Mouse (Mus musculus): Measurements from ENCODE around the gene Ints3. TPM values are rescaled to one million over a fixed set of nuclear protein-coding genes. Genes with fewer than 3 reads are reported as not detected.
"Not testable (repeated sequence)": the region's sequence is repeated elsewhere in the genome, so short reads cannot be mapped to it uniquely, and the experiment has no call there.

Gene Ints3
- polyA plus RNA-seq, 1 experiment from 2014 or later: 53.5 TPM

GRCm38 (mm10) chr3:90361476-90361875, 71.9 kb downstream of the Ints3 start:
- DNase-seq (ENCODE audit: low spot score): no peak
- Histone ChIP-seq H3K4me1 (no peaks in the 10 kb centered on the region), H3K36me3 (peaks cover 67% of the 10 kb centered on the region), H3K9me3 (replicated peaks) (no peaks in the 10 kb centered on the region), H3K27ac (no peak overlapping the region), H3K27me3 (ENCODE audit: low read depth, poor library complexity, severe bottlenecking) (no peaks in the 10 kb centered on the region), H3K4me3 (no peak overlapping the region)
- 87% methylated on average over 4 of the region's 4 CpGs for WGBS

GRCm38 (mm10) chr3:90359230-90359629, 74.2 kb downstream of the Ints3 start:
- H3K4me3 ChIP-seq: no peak overlapping the region
- DNase-seq (ENCODE audit: low spot score): no peak
- H3K4me1 ChIP-seq: no peaks in the 10 kb centered on the region
- H3K27ac ChIP-seq: no peak overlapping the region
- no peaks in the 10 kb centered on the region for H3K9me3 ChIP-seq (replicated peaks)
- H3K27me3 ChIP-seq (ENCODE audit: low read depth, poor library complexity, severe bottlenecking): no peaks in the 10 kb centered on the region
- peaks cover 89% of the 10 kb centered on the region for H3K36me3 ChIP-seq
- 93% methylated on average over 1 of the region's 1 CpGs for WGBS

- no peaks in the 10 kb centered on the region for H3K27me3 ChIP-seq (ENCODE audit: low read depth, poor library complexity, severe bottlenecking)
- H3K9me3 ChIP-seq (replicated peaks): no peaks in the 10 kb centered on the region
- no peak overlapping the region for H3K27ac ChIP-seq
- DNase-seq (ENCODE audit: low spot score): no peak
- H3K4me1 ChIP-seq: no peaks in the 10 kb centered on the region
- no peak overlapping the region for H3K4me3 ChIP-seq
- WGBS: 93% methylated on average over 7 of the region's 7 CpGs
- H3K36me3 ChIP-seq: peaks cover 94% of the 10 kb centered on the region
These were observed 75.5 kb downstream of the Ints3 start for GRCm38 (mm10) chr3:90357959-90358358.

- Histone ChIP-seq H3K4me1 (no peaks in the 10 kb centered on the region), H3K4me3 (no peak overlapping the region), H3K27me3 (ENCODE audit: low read depth, poor library complexity, severe bottlenecking) (no peaks in the 10 kb centered on the region), H3K36me3 (peaks cover 83% of the 10 kb centered on the region), H3K9me3 (replicated peaks) (no peaks in the 10 kb centered on the region), H3K27ac (no peak overlapping the region)
- WGBS: 94% methylated on average over 4 of the region's 4 CpGs
- no peak for DNase-seq (ENCODE audit: low spot score)
These were observed 85.6 kb downstream of the Ints3 start for GRCm38 (mm10) chr3:90347847-90348246.

GRCm38 (mm10) chr3:90342853-90343252, 90.6 kb downstream of the Ints3 start:
- H3K27me3 ChIP-seq (ENCODE audit: low read depth, poor library complexity, severe bottlenecking); H3K9me3 ChIP-seq (replicated peaks); H3K27ac ChIP-seq; H3K4me3 ChIP-seq; DNase-seq (ENCODE audit: low spot score); H3K4me1 ChIP-seq: not testable (repeated sequence)
- peaks cover 58% of the 10 kb centered on the region for H3K36me3 ChIP-seq
- WGBS: 58% methylated on average over 2 of the region's 2 CpGs

Other genes with a start within 250 kb of the Ints3 start
- 1,143 and 1,168 TPM in 2 replicates for gene Rps27, start 220.0 kb downstream of the Ints3 start, polyA plus RNA-seq (2016; fragmentation: Nextera tagmentation; extraction: Ambion mirVana)
- 23.8 and 25.6 TPM in 2 replicates for gene Rab13, start 219.9 kb downstream of the Ints3 start, polyA plus RNA-seq (2016; fragmentation: Nextera tagmentation; extraction: Ambion mirVana)
- 71.4 and 73.5 TPM in 2 replicates for gene Jtb, start 202.0 kb downstream of the Ints3 start, polyA plus RNA-seq (2016; fragmentation: Nextera tagmentation; extraction: Ambion mirVana)
- gene Creb3l4, start 190.1 kb downstream of the Ints3 start, polyA plus RNA-seq (2016; fragmentation: Nextera tagmentation; extraction: Ambion mirVana): 4.0 and 8.9 TPM in 2 replicates
- 55.6 and 60.1 TPM in 2 replicates for gene Slc39a1, start 185.4 kb downstream of the Ints3 start, polyA plus RNA-seq (2016; fragmentation: Nextera tagmentation; extraction: Ambion mirVana)
- gene Crtc2, start 179.5 kb downstream of the Ints3 start, polyA plus RNA-seq (2016; fragmentation: Nextera tagmentation; extraction: Ambion mirVana): 26.5 and 31.6 TPM in 2 replicates
- gene Dennd4b, start 168.4 kb downstream of the Ints3 start, polyA plus RNA-seq (2016; fragmentation: Nextera tagmentation; extraction: Ambion mirVana): 3.4 and 5.1 TPM in 2 replicates
- 14.3 and 15.6 TPM in 2 replicates for gene Gatad2b, start 140.4 kb downstream of the Ints3 start, polyA plus RNA-seq (2016; fragmentation: Nextera tagmentation; extraction: Ambion mirVana)
- 37.4 and 41.9 TPM in 2 replicates for gene Slc27a3, start 43.7 kb downstream of the Ints3 start, polyA plus RNA-seq (2016; fragmentation: Nextera tagmentation; extraction: Ambion mirVana)
- 3.5 and 4.7 TPM in 2 replicates for gene Npr1, start 32.2 kb upstream of the Ints3 start, polyA plus RNA-seq (2016; fragmentation: Nextera tagmentation; extraction: Ambion mirVana)
- gene Ilf2, start 42.5 kb upstream of the Ints3 start, polyA plus RNA-seq (2016; fragmentation: Nextera tagmentation; extraction: Ambion mirVana): 374 and 379 TPM in 2 replicates
- 49.1 and 60.3 TPM in 2 replicates for gene Snapin, start 57.4 kb upstream of the Ints3 start, polyA plus RNA-seq (2016; fragmentation: Nextera tagmentation; extraction: Ambion mirVana)
- gene Chtop, start 75.9 kb upstream of the Ints3 start, polyA plus RNA-seq (2016; fragmentation: Nextera tagmentation; extraction: Ambion mirVana): 175 and 194 TPM in 2 replicates
- 4.6 and 5.3 TPM in 2 replicates for gene S100a1, start 80.8 kb upstream of the Ints3 start, polyA plus RNA-seq (2016; fragmentation: Nextera tagmentation; extraction: Ambion mirVana)
- gene S100a13, start 80.8 kb upstream of the Ints3 start, polyA plus RNA-seq (2016; fragmentation: Nextera tagmentation; extraction: Ambion mirVana): 8.5 and 10.3 TPM in 2 replicates
- 0.30 TPM in 1 of 2 replicates, not detected in the other for gene S100a14, start 93.2 kb upstream of the Ints3 start, polyA plus RNA-seq (2016; fragmentation: Nextera tagmentation; extraction: Ambion mirVana)
- 40.1 and 40.8 TPM in 2 replicates for gene S100a16, start 103.6 kb upstream of the Ints3 start, polyA plus RNA-seq (2016; fragmentation: Nextera tagmentation; extraction: Ambion mirVana)
- 0.98 TPM in 1 of 2 replicates, not detected in the other for gene S100a3, start 127.0 kb upstream of the Ints3 start, polyA plus RNA-seq (2016; fragmentation: Nextera tagmentation; extraction: Ambion mirVana)
- not detected in 2 replicates for gene S100a2, start 156.6 kb upstream of the Ints3 start, polyA plus RNA-seq (2016; fragmentation: Nextera tagmentation; extraction: Ambion mirVana)
- gene Gm42674, start 168.3 kb upstream of the Ints3 start, polyA plus RNA-seq (2016; fragmentation: Nextera tagmentation; extraction: Ambion mirVana): not detected in 2 replicates
- gene S100a4, start 170.1 kb upstream of the Ints3 start, polyA plus RNA-seq (2016; fragmentation: Nextera tagmentation; extraction: Ambion mirVana): 0.34 and 0.64 TPM in 2 replicates
- not detected in 2 replicates for gene S100a5, start 174.9 kb upstream of the Ints3 start, polyA plus RNA-seq (2016; fragmentation: Nextera tagmentation; extraction: Ambion mirVana)
- 11.4 and 11.6 TPM in 2 replicates for gene S100a6, start 179.3 kb upstream of the Ints3 start, polyA plus RNA-seq (2016; fragmentation: Nextera tagmentation; extraction: Ambion mirVana)
- gene S100a7a, start 220.4 kb upstream of the Ints3 start, polyA plus RNA-seq (2016; fragmentation: Nextera tagmentation; extraction: Ambion mirVana): not detected in 2 replicates
- gene S100a8, start 235.4 kb upstream of the Ints3 start, polyA plus RNA-seq (2016; fragmentation: Nextera tagmentation; extraction: Ambion mirVana): 1.2 TPM in 1 of 2 replicates, not detected in the other

Measured in limb, embryonic 10.5 days (tissue).